Mouse (Mus musculus) neural tube, embryonic 12.5 days (tissue): ENCODE data around the gene Rundc3a. TPM values are rescaled to one million over a fixed set of nuclear protein-coding genes. Genes with fewer than 3 reads are reported as not detected.
"Not testable (repeated sequence)": the region's sequence is repeated elsewhere in the genome, so short reads cannot be mapped to it uniquely, and the experiment has no call there.

Source experiments
- ATAC-seq: fragments of 200-750 bp; cut with Nextera tagmentation; 2 replicates; pipeline ENCODE4 v1.8.0; 2017; ENCODE audit warnings: low read depth, mild to moderate bottlenecking, moderate TSS enrichment, moderate library complexity; ENCODE audit not compliant: low FRiP score
- H3K27ac ChIP-seq: fragments of 300-500 bp; sonication (generic); 2 replicates; pipeline ENCODE4 v1.5.1; 2016
- H3K27me3 ChIP-seq: fragments of 300-500 bp; sonication (generic); replicated peaks from 2 replicates; pipeline ENCODE4 v1.6.1; 2016; ENCODE audit warnings: mild to moderate bottlenecking
- H3K36me3 ChIP-seq: fragments of 300-500 bp; sonication (generic); 2 replicates; pipeline ENCODE4 v1.6.1; 2016; ENCODE audit warnings: mild to moderate bottlenecking
- H3K4me1 ChIP-seq: fragments of 300-500 bp; sonication (generic); 2 replicates; pipeline ENCODE4 v1.6.1; 2016
- H3K4me2 ChIP-seq: fragments of 300-500 bp; sonication (generic); replicated peaks from 2 replicates; pipeline ENCODE4 v1.6.1; 2016; ENCODE audit warnings: mild to moderate bottlenecking
- H3K4me3 ChIP-seq: fragments of 300-500 bp; sonication (generic); 2 replicates; pipeline ENCODE4 v1.5.1; 2016
- H3K9ac ChIP-seq: fragments of 300-500 bp; sonication (generic); 2 replicates; pipeline ENCODE4 v1.6.1; 2016; ENCODE audit warnings: mild to moderate bottlenecking
- H3K9me3 ChIP-seq: fragments of 300-500 bp; sonication (generic); 2 replicates; pipeline ENCODE4 v1.6.1; 2016; ENCODE audit warnings: mild to moderate bottlenecking
- WGBS: fragments of 180-500 bp; shearing (Covaris S2); methylation state at CpG from one replicate; pipeline ENCODE4 v1.1.7; 2016; 5-methylcytosine and 5-hydroxymethylcytosine counted together
- polyA plus RNA-seq: library from polyadenylated mRNA; unstranded; fragments of >200 nt; fragmentation: Nextera tagmentation; extraction: Ambion mirVana; gene quantifications from 2 replicates; pipeline ENCODE4 v1.2.1, GENCODE M21; 2016

Rundc3a gene
- polyA plus RNA-seq, 1 experiment from 2014 or later, result 171 TPM

GRCm38 (mm10) chr11:102356190-102356589, 37.0 kb upstream of the Rundc3a start:
- H3K9me3 ChIP-seq, result no peaks in the 10 kb centered on the region
- no peak for ATAC-seq
- WGBS, result 86% methylated on average over 12 of the region's 12 CpGs

GRCm38 (mm10) chr11:102356636-102357350, 36.4 kb upstream of the Rundc3a start:
- H3K4me1 ChIP-seq, result no peaks in the 10 kb centered on the region
- ATAC-seq, result no peak
- no peak overlapping the region for H3K27ac ChIP-seq
- WGBS, result 78% methylated on average over 31 of the region's 31 CpGs
- no peaks in the 10 kb centered on the region for H3K27me3 ChIP-seq
- H3K4me3 ChIP-seq, result no peak overlapping the region
- no peak overlapping the region for H3K9ac ChIP-seq
- H3K9me3 ChIP-seq, result no peaks in the 10 kb centered on the region
- no peak overlapping the region for H3K4me2 ChIP-seq
- H3K36me3 ChIP-seq, result no peaks in the 10 kb centered on the region

More at GRCm38 (mm10) chr11:102356190-102356589, 37.0 kb upstream of the Rundc3a start:
- H3K4me3 ChIP-seq, result no peak overlapping the region
- H3K27me3 ChIP-seq, result no peaks in the 10 kb centered on the region
- H3K9ac ChIP-seq, result no peak overlapping the region
- H3K36me3 ChIP-seq, result no peaks in the 10 kb centered on the region
- H3K4me1 ChIP-seq, result no peaks in the 10 kb centered on the region
- H3K4me2 ChIP-seq, result no peak overlapping the region
- H3K27ac ChIP-seq, result no peak overlapping the region

GRCm38 (mm10) chr11:102358365-102358764, 34.8 kb upstream of the Rundc3a start:
- no peak overlapping the region for H3K27ac ChIP-seq
- H3K9ac ChIP-seq, result no peak overlapping the region
- H3K9me3 ChIP-seq, result no peaks in the 10 kb centered on the region
- no peak overlapping the region for H3K4me3 ChIP-seq
- H3K4me1 ChIP-seq, result no peaks in the 10 kb centered on the region
- no peaks in the 10 kb centered on the region for H3K36me3 ChIP-seq
- no peaks in the 10 kb centered on the region for H3K27me3 ChIP-seq
- WGBS, result 67% methylated on average over 10 of the region's 10 CpGs
- no peak for ATAC-seq
- no peak overlapping the region for H3K4me2 ChIP-seq

GRCm38 (mm10) chr11:102361776-102362495, 31.3 kb upstream of the Rundc3a start:
- Histone ChIP-seq H3K36me3 (no peaks in the 10 kb centered on the region), H3K4me2 (no peak overlapping the region), H3K4me3 (no peak overlapping the region), H3K27me3 (no peaks in the 10 kb centered on the region), H3K9ac (no peak overlapping the region), H3K4me1 (0 out of 2 replicates have a peak, but pooled peaks cover 4% of the 10 kb centered on the region), H3K9me3 (no peaks in the 10 kb centered on the region), H3K27ac (no peak overlapping the region)
- WGBS, result 89% methylated on average over 8 of the region's 8 CpGs
- ATAC-seq, result no peak

GRCm38 (mm10) chr11:102363623-102364022, 29.6 kb upstream of the Rundc3a start:
- Histone ChIP-seq H3K4me2 (no peak overlapping the region), H3K27me3 (no peaks in the 10 kb centered on the region), H3K4me3 (no peak overlapping the region), H3K27ac (no peak overlapping the region), H3K4me1 (0 out of 2 replicates have a peak, but pooled peaks cover 4% of the 10 kb centered on the region), H3K9me3 (no peaks in the 10 kb centered on the region), H3K36me3 (no peaks in the 10 kb centered on the region), H3K9ac (no peak overlapping the region)
- ATAC-seq, result no peak
- 66% methylated on average over 2 of the region's 2 CpGs for WGBS

GRCm38 (mm10) chr11:102364570-102365371, 28.4 kb upstream of the Rundc3a start:
- no peak overlapping the region for H3K4me2 ChIP-seq
- 77% methylated on average over 14 of the region's 14 CpGs for WGBS
- no peaks in the 10 kb centered on the region for H3K27me3 ChIP-seq
- no peaks in the 10 kb centered on the region for H3K36me3 ChIP-seq
- no peak overlapping the region for H3K9ac ChIP-seq
- H3K4me1 ChIP-seq, result 0 out of 2 replicates have a peak, but pooled peaks cover 4% of the 10 kb centered on the region
- no peak; the same call in 1 of the 2 replicates for ATAC-seq
- H3K27ac ChIP-seq, result no peak overlapping the region
- H3K4me3 ChIP-seq, result no peak overlapping the region
- H3K9me3 ChIP-seq, result no peaks in the 10 kb centered on the region

- 0 out of 2 replicates have a peak, but pooled peaks cover 4% of the 10 kb centered on the region for H3K4me1 ChIP-seq
- no peaks in the 10 kb centered on the region for H3K36me3 ChIP-seq
- no peak overlapping the region for H3K27ac ChIP-seq
- no peak for ATAC-seq
- 56% methylated on average over 4 of the region's 4 CpGs for WGBS
- no peak overlapping the region for H3K4me3 ChIP-seq
- no peaks in the 10 kb centered on the region for H3K9me3 ChIP-seq
- no peaks in the 10 kb centered on the region for H3K27me3 ChIP-seq
- no peak overlapping the region for H3K4me2 ChIP-seq
- no peak overlapping the region for H3K9ac ChIP-seq
Observed at GRCm38 (mm10) chr11:102365699-102366098, 27.5 kb upstream of the Rundc3a start.

GRCm38 (mm10) chr11:102366103-102366502, 27.1 kb upstream of the Rundc3a start, which contains the start of gene Slc4a1:
Slc4a1 (minus strand) TSS chr11:102366203.
- ATAC-seq, H3K27ac ChIP-seq, H3K4me2 ChIP-seq, H3K36me3 ChIP-seq, H3K9me3 ChIP-seq, H3K4me1 ChIP-seq, H3K27me3 ChIP-seq, H3K4me3 ChIP-seq, H3K9ac ChIP-seq: not testable (repeated sequence)
- WGBS, result 87% methylated on average over 8 of the region's 8 CpGs

- H3K9ac ChIP-seq, result no peak overlapping the region
- no peaks in the 10 kb centered on the region for H3K36me3 ChIP-seq
- H3K4me2 ChIP-seq, result no peak overlapping the region
- H3K27ac ChIP-seq, result no peak overlapping the region
- 0 out of 2 replicates have a peak, but pooled peaks cover 4% of the 10 kb centered on the region for H3K4me1 ChIP-seq
- H3K9me3 ChIP-seq, result no peaks in the 10 kb centered on the region
- H3K4me3 ChIP-seq, result no peak overlapping the region
- ATAC-seq, result no peak
- 83% methylated on average over 9 of the region's 9 CpGs for WGBS
- no peaks in the 10 kb centered on the region for H3K27me3 ChIP-seq
Observed at GRCm38 (mm10) chr11:102367504-102368280, 25.5 kb upstream of the Rundc3a start.

GRCm38 (mm10) chr11:102368347-102368746, 24.9 kb upstream of the Rundc3a start:
- H3K9me3 ChIP-seq, result no peaks in the 10 kb centered on the region
- no peaks in the 10 kb centered on the region; the same call in 1 of the 2 replicates for H3K27me3 ChIP-seq
- 74% methylated on average over 5 of the region's 5 CpGs for WGBS
- no peak overlapping the region for H3K27ac ChIP-seq
- no peak for ATAC-seq
- no peak overlapping the region for H3K4me2 ChIP-seq
- H3K36me3 ChIP-seq, result no peaks in the 10 kb centered on the region
- no peak overlapping the region for H3K9ac ChIP-seq
- H3K4me3 ChIP-seq, result no peak overlapping the region
- 0 out of 2 replicates have a peak, but pooled peaks cover 4% of the 10 kb centered on the region for H3K4me1 ChIP-seq

- Histone ChIP-seq H3K27me3 (no peaks in the 10 kb centered on the region; the same call in 1 of the 2 replicates), H3K36me3 (no peaks in the 10 kb centered on the region), H3K4me3 (no peak overlapping the region), H3K4me2 (no peak overlapping the region), H3K9ac (no peak overlapping the region), H3K27ac (no peak overlapping the region), H3K9me3 (no peaks in the 10 kb centered on the region), H3K4me1 (no peaks in the 10 kb centered on the region)
- 75% methylated on average over 4 of the region's 4 CpGs for WGBS
- ATAC-seq, result no peak
Observed at GRCm38 (mm10) chr11:102369263-102369662, 23.9 kb upstream of the Rundc3a start.
